Mouse (Mus musculus): ENCODE results near the gene Kank3.

The Kank3 gene

GRCm38 (mm10) chr17:33851331-33851730, 41.0 kb downstream of the Kank3 start:
- no peak for DNase-seq (ENCODE audit: low spot score in 2 of 2)

DNA sequence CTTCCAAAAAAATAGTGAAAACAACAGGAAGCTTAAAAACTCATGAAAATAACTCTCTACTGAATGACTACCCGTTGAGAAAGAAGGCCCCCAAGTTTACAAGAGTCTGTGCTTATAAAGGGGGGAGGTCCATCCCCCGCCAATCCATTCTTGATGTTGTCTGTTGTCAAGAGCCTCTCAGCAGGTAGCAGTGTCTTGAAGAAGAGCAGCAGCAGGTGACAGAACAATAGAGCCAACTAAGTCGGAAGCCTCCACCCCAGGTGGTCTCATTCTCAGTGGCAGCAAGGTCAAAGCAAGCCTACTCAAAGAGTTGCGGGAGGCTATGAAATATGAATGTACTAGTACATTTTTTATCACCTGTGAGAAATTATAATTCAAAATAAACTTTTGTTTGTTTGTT, 47.5 kb downstream of the Kank3 start:
- no peak for DNase-seq (ENCODE audit: low spot score in 2 of 2)

DNA sequence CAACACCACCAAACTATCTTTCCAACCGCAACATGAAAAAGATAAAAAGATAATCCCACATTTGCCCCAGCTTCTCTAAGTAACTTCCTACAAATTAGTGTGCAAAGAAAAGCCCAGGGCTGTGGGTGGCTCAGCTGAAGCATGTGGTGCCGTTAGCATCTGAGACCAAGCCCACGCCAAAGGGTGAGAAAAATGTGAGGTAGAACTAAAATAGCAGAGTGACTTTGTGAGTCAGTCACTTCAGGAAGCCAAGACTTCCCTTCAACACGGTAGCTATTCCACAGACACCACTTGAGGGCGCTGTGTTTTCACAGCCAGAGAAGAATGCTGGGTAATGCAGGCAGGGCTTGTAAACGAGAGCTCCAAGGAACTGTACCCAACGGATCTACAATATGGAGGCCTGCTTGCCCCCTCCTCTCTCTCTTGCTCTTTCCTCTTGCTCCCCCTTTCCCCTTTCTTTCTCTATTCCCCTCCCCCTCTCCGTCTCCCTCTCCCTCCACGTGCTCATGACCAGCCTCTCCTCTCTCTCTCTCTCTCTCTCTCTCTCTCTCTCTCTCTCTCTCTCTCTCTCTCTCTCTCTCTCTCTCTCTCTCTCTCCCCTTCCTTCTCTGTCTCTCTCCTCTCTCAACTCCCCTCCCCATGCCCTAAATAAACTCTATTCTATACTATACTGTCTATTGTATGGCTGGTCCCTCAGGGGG, 55.2 kb downstream of the Kank3 start:
- DNase-seq (ENCODE audit: low spot score in 2 of 2) = peak; percentile 86 to 91

Data from left cerebral cortex, adult 9 months (tissue).